Mouse (Mus musculus): ENCODE results near the gene Pdlim4.

DNA sequence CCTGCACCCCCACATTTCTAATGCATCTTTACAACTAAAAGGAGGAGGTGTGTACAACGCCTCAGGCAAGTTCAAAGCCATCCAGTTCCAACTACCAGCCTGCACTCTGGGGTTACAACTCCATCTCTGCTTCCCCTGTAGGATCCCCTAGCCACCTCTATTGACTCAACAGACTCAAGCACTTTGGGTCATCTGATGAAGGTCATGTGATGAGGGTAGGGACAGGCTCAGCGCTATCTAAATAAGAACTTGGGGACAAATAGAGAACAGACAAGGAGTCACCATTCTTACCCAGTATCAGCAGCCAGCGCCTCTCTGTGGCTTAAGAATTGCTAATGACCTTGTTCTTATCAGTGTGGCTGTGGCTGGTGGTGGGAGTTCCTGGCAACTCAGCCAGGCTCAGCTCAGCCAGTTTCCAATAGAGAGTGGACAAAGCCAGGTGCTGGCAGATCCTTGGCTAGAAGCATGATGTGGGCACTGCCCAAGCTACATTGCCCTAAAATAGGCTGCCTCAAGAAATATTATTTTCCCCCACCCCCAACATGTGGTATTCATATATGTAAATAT lies 4.3 kb downstream of the Pdlim4 start:
- TF ChIP-seq CTCF (IDR thresholded peaks at IDR 0.05; ENCODE audit: control insufficient read depth, insufficient read depth, low read length): no peak
- no peak for TF ChIP-seq POLR2A (IDR thresholded peaks at IDR 0.05; ENCODE audit: borderline replicate concordance, control insufficient read depth, low read depth, low read length)
